Mouse (Mus musculus) right cerebral cortex, postnatal 14 days (tissue): ENCODE measurements at regions not wholly inside any gene's neighbourhood (a gene's known extent, or its start where the extent isn't known, plus 50 kb on each side); places are given as distances from the start of the nearest gene placed in this dataset.
A peak's percentile ranks its signal among the peaks of the same experiment; 100 is the strongest.

Source experiments
- DNase-seq: peaks from one replicate; pipeline ENCODE4 v3.0.0; 2022

DNA sequence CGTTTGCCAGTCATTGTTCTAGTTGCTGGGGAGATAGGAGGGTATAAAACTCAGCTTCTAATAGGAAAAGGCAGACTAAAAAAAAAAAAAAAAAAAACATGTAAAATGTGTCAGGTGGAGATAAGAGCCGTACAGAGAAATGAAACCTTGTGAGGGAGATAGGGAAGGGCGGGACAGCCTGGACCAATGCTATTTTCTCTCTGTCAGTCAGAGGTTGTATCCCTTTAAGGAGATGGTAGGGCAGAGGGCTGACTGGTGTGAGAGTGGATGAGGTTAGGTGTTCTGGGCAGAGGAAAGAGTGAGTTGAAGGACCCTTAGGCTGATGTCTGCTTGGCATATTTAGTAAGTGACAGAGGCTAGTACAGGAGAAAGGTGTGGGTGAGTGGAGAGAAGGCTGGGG, 169.2 kb upstream of the Serpine2 start:
- DNase-seq, result no peak

DNA sequence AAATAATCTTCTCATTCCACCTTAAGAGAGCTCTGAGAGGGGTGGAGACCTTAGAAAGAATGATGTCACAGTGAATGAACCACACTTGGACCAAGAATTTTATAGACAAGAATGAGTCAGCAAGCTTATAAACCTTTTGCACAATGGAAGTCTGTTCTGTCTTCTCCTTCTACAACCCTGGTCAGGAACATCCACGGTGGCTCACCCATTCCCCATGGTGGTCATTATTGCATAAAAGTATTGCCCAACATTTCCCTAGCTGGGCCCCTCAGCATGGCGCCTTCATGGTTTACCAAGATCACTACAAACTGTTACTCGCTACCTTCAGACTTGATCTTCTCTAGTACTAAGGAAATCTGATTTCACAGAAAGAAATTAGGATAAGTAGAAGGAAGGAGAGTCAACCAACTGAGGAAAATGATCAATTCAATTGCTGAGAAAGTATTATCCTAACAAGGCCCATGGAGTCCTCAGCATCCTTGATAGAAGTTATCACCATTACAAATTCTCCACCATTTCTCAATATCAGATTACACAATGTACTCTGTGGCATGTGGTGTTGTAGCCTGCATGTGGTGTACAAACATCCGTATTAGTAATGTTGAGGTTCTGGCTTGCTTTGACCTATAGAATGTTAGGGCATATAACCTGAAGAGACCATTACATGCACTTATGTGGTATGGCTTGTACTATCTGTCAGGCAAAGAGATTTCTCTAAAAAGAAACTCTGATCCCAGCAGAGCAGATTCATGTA, 165.1 kb upstream of the Serpine2 start:
- DNase-seq, result no peak

DNA sequence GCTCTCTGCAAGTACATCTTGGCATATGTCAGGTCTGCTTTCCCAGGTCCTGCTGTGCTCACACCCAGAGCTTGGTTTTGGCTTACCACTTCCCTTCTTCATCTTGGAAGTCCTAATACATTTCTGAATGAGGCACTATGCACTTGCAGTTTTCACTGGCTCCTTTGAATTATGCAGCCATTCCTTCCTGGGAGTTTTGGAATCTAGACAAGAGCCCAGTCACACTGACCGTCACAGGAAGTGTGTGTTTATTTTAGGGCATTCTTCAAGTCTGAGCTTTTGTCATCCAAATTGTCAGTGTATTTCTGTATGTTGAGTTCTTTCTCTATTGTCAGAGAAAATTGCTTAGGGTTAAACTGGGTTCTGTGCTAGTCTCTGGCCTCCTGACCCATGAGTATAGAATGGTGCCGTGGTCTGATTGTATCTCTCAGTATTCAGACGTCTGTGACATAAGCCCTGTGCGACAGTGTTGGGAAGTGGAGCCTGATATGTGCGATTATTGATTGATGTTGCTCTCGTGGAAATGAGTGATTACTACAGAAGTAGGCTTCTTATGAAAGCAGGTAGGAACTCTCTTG, 162.6 kb upstream of the Serpine2 start:
- no peak for DNase-seq

DNA sequence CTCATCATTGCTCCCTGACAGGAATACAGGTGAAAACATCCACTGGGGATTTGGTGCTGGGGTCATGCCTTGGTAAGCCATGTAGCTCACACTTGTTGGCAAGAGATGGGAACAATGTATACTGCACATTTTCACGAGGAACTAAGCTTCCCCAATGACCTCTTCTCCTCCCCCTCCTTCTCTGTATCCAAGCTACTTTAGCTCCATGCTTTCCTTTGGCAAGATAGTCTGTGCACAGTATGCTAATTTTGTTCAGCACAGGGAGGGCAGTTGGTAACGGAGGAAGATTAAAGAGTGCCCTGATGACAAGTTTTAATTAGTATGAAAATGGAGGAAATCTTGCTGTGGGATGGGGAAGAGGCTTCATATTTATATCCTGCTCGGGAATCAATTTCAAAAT, 160.9 kb upstream of the Serpine2 start:
- DNase-seq, result no peak

DNA sequence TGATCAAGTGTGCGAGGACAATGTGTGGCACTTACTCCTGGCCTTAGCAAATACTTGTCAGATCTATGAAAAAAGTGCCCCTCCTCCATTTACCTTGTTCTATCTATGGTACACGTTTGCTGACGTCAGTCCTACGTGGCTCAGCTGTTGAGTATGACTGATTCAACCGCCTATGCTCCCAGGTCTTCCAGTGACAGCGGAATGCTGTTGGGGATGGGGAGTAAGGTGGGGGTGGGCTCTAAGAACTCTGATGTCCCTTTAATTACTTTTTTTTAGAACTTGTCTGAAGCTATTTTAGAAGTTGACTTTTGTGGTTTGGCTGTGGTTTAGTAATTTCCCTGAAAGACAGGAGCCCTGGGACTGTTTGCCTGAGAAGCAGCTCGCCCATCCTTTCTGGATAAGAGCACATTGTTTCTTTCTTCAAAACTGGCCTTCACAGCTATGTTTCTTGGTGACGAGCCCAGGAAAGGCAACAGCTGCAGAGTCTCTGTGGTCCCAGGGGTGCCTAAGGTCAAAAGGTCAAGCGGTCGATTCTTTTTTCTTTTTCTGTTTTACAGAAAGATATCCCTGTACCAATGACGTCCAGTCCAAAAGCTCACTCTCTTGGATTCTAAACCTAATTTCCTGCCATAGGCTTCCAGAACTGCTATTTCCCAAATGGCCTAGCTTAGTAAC, 157.5 kb upstream of the Serpine2 start:
- no peak for DNase-seq

DNA sequence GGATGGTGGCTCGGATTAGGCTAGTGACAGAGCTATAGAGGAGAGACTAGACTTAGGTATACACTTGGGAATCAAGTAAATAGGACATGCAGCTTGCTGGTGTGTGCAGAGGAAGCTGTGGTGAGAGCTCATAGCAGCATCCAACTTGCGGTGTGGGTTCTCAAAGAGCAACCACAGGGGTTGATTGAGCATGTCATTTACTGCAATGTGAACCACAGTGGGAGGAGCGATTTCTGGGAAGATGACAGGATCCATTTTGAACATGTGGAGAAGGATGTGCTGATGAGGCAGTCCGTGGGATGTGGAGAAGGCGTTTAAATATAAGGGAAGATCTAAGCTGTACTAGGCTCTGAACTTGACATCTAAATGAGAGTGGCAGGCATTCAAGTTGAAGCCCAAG, 154.5 kb upstream of the Serpine2 start:
- no peak for DNase-seq

DNA sequence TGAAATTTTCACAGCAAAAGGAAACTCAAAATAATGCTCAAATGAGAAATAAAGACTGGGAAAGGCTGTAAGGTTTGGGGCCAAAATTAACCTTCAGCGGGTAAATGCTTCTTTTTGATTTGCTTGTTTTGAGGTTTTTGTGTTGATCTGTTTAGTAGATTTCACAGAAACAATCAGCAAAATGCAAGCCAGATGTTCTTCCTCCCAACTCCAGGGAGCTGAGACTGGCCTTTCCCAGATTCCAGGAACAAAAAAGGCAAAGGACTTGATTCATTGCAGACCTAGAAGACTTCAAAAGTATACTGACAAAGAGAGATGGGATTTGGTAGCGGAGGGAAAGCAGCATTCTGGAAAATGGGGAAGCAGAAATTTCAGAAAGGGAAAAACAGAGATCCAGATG, 153.6 kb upstream of the Serpine2 start:
- DNase-seq, result no peak

DNA sequence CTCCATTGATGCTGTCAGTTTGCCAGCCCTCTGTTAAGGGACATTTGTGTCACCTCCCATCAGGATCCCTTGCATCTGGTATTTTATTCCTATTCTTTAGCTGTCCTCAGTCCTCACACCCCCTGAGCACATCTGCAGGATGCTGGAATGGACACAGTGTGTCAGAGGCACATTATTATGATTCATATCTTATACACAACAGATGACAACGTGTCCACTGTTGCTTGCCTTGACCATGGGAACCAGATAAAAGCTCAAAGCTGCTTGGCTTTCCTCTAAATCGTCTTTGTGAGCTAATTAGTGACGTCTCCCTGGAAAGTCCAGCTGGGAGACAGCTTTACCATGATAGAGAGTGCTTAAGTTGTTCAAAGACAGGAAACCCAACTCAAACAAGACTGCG, 149.7 kb upstream of the Serpine2 start:
- no peak for DNase-seq

DNA sequence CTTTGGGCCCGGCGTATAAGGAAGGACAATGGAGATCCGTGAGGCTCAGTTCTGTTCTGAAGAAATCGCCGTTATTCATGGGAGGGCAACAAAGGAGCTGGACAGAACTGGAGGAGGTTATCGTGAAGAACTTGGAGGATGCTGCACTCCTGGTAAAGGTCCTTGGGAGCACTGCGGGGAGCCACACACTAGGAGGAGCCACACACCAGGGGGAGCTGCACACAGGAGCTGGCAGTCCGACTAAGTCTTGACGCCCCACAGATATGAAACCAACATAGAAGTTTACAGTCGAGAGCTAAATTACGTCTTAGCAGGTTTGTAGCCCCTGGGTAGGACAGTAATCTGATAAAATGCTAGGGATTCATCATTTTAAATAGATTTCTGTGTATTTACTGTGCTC, 138.1 kb upstream of the Serpine2 start:
- no peak for DNase-seq

DNA sequence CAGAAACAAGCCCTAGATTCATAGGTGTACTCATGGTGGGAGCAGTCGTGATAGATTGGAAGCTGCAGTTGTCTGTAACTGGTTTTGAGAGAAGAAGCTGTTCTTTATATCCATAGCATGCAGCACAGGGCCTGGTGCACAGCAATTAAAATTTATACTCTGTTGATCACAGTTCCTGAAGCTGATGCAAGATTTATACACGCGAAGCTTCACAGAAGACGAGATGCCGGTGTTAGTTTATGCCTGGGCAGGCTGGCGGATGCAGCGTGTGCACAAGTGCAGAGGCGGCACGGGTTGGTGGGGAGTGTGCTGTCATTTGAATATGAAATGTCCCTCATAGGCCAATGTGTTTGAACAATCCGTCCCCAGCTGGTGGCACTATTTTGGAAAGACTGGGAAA, 136.9 kb upstream of the Serpine2 start:
- no peak for DNase-seq

DNA sequence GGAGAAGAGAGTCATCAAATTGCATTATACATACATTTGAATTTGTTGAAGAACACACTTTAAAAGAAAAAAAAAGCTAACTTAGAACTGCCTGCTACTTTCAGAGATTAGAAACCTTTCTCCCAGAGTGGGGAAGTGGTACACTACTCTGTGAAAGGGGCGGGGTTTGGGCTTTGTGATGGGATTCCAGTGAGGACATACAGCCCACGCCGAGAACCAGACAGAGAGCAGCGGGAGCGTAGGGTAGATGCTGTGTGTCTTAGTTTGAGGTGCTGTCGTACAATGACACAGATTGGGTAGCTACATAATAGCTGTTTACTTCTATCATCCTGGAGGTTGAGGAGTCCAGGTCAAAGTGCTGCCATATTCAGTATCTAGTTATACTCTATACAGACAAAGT, 136.5 kb upstream of the Serpine2 start:
- DNase-seq, result no peak

DNA sequence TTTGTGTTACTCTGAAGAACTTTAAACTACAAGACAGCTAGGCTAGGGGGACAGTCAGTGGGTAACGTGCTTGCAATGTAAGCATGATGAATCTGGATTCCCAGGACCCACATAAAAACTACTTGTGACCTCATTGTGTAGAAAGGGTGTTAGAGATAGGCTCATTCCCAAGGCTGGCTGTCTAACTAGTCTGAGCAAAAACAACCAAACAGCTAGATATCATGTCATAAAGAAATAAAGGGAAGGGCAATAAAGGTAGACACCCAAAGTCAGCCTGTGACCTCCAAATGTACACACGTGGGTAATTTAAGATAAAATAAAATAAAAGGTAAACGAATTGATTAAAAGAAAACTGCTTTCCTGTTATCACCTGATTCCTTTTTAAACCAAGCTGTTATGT, 123.7 kb upstream of the Serpine2 start:
- no peak for DNase-seq

DNA sequence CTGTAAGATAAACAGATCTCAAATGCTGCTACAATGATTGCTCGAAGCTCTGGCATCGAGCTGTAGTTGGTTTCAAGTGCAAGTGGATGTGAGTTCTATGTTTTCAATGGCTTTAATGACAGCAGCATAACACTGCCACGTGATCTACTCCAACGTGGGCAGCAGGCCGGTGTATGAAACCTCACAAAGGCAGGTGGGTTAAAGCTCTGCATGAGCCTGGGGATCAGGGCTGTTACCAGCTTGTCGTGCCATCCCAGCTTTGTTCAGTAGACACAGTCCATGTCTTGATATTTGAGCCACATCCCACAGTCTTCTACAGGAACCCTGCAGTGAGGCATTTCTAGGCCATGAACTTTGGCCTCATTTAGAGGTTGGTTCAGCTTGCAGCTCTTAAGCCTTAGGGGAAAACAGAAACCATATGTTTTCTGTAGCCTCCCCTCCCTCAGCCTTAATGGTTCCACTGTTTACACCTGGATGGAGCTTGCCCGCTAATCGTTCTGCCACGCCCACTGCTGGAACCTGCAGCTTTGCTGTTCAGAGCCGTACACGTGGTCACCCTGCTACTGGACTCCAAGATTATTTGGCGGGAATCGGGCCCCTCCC, 121.8 kb upstream of the Serpine2 start:
- DNase-seq, result no peak

DNA sequence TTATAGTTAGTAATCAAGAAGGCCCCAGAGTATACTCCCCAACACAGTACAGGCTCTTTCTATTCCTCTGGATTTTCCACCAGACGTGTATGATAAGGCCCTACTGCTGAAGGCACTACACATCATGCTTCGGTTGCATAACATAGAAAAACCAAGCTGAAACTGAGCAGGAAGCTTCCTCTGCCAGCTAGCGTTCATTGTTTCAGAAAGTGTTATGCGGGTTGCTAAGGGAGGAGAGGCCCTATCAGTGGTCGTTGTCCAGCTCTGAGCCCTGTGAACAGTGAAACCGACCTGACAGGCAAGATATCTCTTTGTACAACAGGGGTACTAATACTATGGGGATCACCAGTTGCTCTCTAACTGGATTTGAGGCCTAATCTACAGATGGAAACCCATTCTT, 118.9 kb upstream of the Serpine2 start:
- DNase-seq, result no peak

DNA sequence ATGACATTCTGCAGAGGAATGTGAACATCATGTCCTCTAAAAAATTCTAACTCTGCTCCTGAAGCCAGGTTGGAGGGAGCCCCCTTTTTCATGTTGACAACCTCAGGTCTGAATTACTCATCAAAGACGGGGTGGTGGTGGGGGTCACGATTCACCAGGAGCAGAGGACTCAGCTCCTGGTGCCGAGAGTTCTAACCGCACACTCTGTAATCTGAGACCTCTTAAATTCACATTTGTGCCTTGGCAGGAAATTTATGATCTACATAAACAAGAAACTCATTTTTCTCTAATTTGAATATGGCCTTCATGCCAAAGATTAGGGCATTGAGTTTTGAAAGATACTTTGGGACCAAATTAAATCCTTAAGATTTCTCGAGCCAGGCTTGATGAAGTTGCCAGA, 117.2 kb upstream of the Serpine2 start:
- DNase-seq, result no peak

DNA sequence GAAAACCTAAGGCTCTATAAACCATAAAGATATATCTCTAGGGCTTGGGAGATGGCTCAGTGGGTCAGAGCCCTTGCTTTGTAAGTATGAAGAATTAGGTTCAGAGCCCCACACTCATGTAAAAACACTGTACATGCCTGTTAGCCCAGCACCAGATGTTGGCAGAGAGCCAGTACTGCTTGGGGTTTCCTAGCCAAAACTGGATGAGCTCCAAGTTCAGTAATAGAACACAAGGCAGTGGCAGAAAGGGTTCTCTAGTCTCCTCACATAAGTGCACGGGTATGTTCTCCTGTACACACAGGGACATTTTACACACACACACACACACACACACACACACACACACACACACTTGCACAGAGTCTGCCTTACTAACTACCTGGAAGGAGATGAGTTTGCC, 95.1 kb upstream of the Serpine2 start:
- peak; percentile 45 for DNase-seq

DNA sequence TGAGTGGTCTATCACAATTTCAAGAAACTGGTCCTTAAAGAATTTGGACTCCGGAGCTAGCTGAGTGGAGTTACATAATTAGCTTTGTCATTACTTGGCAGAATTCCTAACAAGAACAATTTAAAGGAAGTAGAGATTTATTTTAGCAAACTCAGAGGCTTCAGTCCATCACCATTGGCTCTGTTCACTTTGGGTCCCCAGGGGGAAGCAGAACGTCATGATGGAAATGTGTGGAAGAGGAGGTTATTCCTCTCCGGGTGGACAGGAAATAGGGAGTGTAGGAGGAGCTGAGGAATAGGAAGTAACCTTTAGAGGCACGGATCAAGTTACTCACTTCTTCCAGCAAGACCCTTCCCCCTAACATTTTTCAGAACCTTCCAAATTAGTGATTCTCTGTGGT, 83.3 kb upstream of the Serpine2 start:
- DNase-seq, result no peak

DNA sequence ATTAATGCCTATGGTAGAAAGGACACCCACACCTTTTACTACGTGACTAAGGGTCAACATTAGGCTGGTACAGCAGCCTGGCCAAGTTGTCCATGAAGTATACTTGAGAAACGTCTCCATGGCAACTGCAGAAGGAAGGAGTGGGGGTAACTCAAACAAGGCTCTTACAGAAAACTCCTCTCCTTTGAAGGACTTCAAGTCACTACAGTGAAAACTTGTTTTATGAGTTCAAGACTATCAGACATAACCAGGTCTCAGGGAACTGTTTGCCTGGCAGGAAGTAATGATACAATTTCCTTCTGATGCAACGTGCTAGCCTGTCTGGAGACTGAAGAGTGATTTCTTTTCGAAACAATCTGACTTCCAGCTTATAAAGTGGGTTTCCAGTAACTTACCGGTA, 71.5 kb upstream of the Serpine2 start:
- DNase-seq, result no peak

DNA sequence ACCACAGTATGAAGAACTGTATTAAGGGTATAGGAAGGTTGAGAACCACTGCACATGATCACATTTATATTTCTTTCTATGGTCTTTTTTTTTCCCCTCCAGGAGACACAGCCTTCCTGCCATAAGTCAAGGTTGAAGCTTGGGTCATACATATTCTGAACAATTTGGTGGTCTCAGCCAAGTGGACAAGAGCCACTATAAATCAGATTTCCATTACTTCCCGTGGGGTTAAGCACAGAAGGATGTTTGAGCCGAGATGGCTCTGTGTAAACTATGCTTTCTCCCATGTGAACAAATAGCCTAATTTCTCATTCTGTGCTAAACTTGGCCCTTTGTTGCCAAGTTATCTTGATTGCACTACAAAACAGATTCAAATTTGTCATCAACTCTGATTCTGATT, 66.8 kb upstream of the Serpine2 start:
- no peak for DNase-seq

DNA sequence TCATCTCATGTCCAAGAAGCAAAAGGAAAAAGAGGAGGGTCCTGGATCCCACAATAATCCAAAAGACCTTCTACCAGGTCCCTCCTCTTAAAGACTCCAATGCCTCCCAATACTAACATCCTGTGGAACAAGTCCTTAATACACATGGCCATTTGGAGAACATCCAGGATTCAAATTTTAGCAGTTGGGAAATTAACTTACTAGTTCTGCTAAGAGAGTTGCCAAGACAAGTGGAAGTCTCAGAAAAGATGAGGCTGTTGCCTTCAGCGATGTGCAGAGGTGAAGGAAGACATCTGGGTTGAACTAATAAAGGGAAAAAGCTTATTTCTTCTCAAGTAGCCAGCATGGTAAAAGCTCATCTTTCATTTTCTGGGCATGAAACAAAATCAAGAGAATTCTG, 64.8 kb upstream of the Serpine2 start:
- no peak for DNase-seq

DNA sequence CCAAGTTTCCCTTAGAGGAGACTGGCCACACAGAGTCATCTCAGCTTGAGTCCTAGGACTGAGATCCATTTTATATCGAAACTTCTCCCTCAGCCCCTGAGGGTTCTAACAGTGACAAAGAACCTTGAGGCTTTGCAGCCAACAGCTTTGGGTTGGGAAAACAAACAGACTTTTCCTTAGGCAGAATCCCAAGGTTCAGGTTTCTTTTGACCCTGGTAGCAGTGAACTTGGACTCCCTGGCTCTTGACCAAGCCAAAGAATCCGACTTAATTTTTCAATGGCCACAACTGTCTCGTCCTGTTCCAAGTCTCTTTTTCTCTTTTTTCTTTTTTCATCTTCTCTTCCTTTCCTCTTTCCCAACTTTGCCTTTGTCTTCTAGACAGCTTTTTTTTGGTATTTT, 60.9 kb upstream of the Serpine2 start:
- DNase-seq, result no peak

DNA sequence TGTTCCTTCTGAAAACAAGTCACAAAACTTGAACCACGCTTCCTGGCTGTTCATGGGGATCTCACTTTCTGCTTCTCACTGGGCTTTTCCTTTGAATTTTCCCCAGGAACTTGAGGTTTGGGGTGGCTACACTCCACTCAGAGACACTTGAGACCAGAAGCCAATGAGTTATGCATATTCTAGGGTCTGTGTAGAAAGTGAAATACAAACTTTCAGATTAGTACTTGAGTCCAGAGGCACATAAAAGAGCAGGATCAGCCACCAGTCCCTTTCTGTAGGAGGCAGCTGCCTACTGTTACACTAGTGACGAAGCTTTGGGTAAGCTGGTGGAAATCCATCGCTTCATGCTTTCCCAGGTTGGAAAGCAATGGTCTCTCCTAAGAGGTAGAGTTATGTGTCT, 60.4 kb upstream of the Serpine2 start:
- DNase-seq, result no peak

DNA sequence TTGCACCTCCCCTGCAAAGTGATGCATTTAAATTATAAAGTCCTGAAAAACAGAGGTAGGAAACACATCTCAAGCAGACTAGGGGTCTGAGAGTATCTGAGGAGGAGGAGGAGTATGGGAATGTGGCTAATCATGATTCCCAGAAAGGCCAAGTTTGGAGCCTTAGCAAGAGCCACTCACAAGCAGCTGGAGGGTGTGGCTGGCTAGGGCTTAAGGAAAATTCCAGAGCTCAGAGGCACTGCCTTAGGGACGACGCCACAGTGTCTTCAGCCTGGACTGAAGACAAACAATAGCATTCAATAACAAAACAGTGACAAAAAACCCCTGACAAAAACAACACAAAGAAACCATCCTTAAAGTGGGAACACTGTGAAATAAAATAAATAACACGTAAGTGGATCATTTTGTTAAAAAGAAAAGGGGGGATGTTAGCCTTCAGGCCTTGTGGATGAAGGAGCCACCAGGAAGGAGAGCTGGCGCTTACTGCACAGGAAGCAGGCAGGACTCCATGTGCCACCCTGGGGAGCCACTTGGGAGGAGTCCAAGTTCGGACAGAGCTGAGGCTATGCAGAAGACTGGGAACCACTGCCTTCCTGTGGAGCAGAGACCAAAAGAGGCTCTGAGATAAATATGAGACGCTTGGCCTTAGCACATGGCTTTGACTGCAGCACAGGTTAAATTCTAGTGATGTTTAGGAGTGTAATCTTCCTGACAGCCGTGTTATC, 56.6 kb upstream of the Serpine2 start:
- DNase-seq, result peak; percentile 5
